Mouse (Mus musculus): ENCODE results near the gene Dab1. TPM values are rescaled to one million over a fixed set of nuclear protein-coding genes. Genes with fewer than 3 reads are reported as not detected.
A peak's percentile ranks its signal among the peaks of the same experiment; 100 is the strongest.

The Dab1 gene
- total RNA-seq, 2 experiments from 2014 or later = not detected

DNA sequence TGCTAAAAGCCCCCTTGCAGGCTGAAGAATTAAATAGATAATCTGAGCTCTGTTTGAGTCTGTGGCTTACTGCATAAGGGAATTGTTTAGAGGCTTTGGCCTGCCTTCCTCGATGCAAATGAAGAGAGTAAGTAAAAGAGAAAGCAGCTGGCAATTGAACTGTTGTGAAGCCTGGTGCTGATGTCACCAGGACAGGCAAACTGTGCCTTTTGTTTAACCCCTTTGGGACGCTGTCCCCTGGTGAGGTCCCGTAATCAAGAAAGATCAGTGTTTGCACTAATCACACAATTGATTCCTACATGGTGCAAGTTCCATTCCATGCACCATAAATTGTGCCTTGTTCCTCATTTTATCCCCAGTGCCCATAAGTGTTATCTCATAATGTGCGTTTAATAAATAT lies 80.6 kb downstream of the Dab1 start:
- no peak for ATAC-seq (replicated peaks; ENCODE audit: poor library complexity)

DNA sequence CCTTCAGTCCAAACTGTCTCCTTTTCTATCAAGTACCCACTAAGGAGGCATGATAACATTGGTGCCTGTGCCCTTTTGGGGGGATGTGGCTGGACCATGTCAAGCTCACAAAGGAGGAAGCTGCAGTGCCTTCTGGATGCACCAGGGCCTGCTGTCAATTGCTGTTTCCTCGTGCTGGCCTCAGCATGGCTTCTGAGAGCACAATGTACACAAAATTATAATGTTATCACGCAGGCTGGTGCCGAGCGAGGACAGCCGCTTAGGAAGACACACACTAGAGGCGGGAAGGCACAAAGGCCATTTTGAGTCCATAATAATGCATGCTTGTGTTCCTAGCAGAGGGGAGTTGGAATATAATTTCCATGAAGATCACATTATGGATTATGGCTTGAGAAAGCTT lies 81.2 kb downstream of the Dab1 start:
- no peak for ATAC-seq (replicated peaks; ENCODE audit: poor library complexity)

DNA sequence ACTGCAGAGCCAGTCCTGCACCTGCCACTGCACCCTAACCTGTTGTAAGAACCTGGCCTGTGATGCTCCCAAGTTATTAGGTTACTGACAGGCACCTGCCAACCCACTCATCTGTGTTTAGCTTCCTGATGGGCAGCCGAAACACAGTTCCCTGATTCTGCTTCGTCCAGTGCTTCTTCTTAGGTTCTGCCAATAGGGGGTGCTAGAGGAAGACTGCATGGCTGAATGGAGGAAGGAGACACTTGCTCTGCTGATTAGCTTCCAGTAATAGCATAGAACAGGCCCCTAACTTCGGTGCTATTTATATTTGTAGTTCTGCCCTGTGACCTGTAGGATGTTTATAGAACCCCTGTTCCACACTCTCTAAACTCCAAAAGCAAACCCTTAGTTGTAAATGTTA lies 83.0 kb downstream of the Dab1 start:
- ATAC-seq (replicated peaks; ENCODE audit: poor library complexity) = peak; percentile 52

DNA sequence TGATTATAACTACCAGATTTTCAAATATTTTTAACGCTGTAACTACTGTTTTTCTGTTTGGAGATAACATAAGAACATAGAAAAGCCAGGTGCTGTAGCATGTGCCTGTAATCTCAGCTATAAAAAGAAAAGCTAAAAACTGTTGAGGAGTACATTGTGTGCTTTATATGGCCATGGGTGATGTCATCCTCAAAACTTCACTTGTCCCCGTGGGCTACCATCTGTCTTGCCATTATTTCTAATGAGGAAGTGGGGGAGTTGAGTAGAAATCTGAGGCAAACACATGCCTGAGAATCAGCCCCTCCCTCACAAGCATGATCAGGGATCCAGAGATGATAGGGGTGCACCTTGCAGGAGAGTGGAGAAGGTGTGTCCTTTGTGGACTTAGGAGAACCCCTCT lies 85.3 kb downstream of the Dab1 start:
- no peak for ATAC-seq (replicated peaks; ENCODE audit: poor library complexity)

DNA sequence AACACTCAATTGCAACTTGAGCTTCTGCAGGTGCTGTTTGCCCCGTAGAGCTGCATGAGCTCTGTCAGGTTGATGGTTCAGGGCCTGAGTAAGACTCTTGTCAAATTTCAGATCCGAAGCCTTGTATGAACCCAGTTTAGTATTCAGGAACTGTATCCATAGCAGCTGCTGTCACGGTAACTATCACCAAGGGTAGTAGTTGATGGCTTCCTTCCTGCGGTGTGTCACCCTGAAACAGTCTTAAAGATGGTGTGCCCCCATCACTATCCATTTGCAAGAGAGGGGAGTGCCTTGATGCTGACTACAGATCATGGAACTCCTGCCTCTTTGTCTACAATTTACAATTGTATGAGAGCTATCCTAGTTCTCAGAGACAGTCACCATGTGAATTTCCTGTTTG lies 87.3 kb downstream of the Dab1 start:
- ATAC-seq (replicated peaks; ENCODE audit: poor library complexity) = peak; percentile 18

DNA sequence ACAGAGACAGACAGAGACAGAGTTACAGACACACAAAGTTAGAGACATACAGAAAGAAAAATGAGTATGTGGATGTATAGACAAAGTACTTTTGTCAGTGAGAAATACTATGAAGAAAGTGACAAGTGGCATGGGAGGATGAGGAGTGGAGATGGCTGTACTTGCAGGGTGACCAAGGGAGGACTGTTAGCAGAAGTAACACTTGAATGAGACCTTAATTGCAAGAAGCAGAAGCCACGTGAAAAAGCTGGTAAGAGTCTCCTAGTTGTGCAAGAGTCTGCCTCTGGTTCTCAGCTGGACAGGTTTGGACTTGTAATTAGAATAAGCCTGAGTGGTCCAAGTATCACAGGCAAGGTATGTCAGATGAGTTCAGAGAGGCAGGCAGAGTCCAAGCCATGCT lies 88.0 kb downstream of the Dab1 start:
- ATAC-seq (replicated peaks; ENCODE audit: poor library complexity) = peak; percentile 56

DNA sequence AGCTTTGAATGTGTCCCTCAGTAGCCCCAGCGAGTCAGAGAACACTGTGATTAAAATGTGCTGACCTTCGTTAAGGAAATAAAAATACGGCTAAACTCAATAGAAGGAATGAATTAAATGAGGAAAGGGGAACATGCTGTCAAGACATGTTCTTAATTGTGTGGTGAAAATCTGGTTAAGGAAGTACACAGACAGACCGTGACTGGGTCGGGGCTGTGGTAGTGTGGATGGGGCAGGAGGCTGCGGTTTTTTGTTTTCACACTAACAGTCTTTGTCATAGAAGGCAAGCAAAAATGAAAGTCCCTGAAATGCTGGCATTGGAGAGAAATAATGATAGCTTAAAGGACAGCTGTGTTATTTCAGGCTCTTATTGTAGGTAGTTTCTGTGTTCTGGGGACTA lies 92.2 kb downstream of the Dab1 start:
- peak; percentile 73 for ATAC-seq (replicated peaks; ENCODE audit: poor library complexity)

DNA sequence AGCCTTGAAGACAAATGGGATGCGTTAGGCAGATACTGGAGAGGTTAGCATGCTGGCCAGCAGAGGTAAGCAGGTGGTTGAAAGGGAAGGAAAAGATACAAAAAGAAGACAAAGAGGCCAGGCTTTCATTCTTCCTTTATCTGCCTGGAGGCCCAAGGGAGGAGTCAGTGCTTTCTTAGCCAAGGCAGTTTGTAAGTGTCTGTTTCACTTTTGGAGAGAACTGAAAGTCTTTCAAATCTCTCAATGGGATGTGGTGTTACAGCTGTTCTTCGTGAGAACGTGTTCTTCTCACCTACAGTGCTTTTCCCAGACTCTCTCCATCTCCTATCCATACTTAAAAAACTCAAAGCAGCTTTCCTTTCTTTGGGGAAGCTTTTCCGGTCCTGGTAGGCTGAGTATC lies 94.8 kb downstream of the Dab1 start:
- ATAC-seq (replicated peaks; ENCODE audit: poor library complexity) = peak; percentile 47; the same call in 1 of the 2 replicates

DNA sequence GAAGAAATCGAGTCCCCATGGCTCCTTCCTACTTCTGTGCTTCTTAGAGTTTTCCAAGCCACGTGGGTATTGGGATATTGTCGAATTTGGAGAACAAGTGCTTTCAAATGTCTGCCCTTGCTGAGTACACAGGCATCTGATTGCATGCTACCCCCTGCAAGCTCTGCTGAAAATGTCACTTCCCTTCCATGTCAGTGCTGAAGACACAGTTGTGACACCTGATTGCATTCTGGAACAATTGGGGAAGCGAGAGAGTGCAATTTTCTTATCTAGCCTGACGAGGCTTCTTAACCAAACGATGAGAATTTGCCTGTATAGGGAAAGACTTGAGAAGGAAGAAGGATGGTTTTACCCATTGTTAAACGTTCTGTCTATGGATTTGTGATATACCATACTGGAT lies 95.8 kb downstream of the Dab1 start:
- ATAC-seq (replicated peaks; ENCODE audit: poor library complexity) = peak; percentile 62

DNA sequence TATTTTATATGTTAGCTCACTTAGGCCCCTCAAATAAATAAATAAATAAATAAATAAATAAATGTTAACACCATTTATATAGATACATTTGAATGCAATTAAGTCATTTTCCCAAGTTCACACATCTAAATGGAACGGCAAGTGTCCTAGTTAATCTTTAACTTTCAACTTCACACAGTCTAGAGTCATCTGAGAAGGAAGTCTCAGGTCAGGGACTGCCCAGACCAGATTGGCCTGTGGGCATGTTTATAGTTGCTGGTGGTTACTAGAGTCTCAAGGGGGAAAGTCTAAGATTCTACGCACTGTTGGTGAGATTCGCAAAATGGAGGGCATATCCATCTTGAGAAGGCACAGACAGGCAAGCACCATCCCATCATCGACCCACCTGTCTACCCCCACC lies 96.4 kb downstream of the Dab1 start:
- no peak for ATAC-seq (replicated peaks; ENCODE audit: poor library complexity)

DNA sequence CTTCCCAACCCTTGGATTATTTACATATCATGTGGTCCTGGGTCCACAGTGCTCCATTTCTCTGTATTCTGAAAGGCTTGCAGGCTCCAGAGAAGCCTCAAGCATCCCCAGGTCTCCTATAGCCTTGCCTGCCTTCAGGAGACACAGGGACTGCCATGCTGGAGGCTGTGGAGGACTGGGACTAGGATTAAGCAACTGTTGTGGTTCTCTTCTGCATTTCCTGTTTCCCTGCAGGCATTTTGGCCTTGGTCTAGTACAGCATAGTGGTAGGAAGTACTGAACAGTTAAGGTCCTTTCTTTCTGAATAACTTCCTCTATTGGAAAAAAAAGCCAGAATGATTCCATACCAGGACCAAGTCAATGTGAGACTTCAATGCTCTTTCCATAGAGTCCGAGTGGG lies 103.6 kb downstream of the Dab1 start:
- peak; percentile 92 for ATAC-seq (replicated peaks; ENCODE audit: poor library complexity)

DNA sequence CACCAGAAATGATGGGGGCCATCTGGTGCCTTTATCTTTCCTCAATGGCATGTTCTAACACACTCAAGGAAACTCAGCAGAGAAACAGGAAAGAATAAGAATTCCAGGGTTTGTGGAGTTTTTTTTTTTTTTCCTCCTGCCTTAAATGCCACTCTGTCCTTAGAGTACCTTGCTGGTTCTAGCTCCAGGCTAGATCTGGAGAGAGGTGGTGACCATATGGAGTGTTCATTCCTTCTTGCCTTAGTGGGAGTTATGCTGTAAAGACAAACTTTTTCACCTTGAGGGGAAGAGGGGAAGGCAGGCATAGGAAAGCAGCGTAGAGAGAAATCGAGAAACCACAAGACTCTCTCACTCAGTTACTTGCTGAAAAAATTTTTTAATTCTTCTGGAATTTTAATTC lies 107.3 kb downstream of the Dab1 start:
- no peak for ATAC-seq (replicated peaks; ENCODE audit: poor library complexity)

DNA sequence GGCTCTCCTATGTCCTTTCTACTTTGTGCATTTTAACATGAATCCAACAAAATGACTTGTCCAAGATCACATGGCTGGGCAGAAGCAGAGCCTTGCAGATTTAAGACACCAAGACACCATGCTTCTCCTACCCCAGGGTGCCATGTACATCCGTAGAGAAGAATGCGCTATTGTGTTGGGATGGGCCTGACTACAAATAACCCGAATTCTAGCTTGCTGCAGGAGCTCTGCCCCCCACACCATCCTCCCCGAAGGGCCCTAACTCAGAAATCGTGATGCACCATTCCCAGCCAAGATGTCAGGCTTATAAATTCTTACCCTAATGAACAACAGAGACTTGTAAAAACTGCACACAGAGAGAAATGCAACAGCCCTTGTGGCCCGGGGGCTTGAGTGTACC lies 118.0 kb downstream of the Dab1 start:
- ATAC-seq (replicated peaks; ENCODE audit: poor library complexity) = no peak

DNA sequence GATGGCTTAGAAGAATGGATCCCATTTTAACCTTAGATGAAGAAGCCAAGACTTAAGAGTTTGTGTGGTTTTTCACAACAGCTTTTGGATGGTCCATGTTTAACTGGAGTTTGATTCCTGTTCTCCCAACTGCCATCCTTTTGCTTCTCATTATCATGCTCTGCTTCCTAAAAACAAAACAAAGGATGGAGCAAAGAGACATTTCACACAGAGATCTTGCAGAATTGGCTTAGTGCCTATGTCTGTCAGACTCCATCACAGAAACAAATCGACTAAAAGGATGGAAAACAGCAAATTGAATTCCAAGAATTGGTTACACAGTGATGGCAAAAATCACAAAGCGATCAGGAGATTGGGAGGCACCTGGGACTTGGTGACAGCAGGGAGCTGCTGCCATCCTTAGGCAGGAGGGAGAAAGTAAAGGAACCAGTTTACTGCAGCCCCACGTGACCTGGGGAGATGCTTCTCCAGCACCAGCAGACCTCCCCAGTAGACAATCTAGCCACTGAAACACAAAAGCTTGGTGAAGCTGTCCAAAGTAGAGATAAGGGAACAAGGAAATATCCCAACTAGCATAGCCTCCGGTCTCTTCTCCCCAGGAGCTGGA lies 132.2 kb downstream of the Dab1 start:
- ATAC-seq (replicated peaks; ENCODE audit: poor library complexity) = no peak

DNA sequence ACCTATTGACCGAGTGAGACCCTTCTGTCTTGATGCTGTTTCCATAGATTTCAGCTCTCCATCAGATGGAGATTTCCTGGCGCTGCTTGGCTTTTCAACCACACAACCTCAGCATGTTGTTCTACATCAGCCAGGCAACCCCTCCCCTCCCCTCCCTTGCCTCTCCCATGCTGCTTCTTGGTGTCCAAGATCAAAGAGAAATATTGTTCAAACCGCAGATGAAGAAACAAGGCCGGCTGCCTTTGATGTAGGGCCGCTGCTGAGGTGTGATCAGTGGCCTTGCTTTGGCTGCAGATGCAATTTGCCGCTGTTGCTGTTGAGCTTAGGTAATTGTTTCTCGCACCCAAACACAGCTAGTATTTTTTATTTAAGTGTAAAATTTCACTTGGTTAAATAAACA lies 135.4 kb downstream of the Dab1 start:
- ATAC-seq (replicated peaks; ENCODE audit: poor library complexity) = no peak

DNA sequence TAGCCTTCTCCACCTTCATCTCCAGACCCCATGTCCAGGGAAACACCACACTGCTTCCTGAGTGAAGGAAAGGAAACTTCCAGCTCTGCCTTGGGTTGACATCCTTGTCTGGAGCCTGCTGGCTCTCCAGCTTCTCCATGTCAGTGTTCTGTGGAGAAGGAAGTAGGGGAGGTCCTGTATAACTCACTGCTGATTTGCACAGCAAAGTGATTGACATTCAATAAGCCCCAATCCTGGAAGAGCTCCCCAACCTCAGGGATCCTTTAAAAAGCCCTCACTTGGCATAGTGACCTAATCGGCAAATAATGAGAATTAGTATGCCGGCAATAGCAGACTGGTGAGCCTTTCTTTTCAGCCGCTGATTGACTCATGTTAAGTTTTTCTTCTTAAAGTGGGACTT lies 138.1 kb downstream of the Dab1 start:
- no peak for ATAC-seq (replicated peaks; ENCODE audit: poor library complexity)

DNA sequence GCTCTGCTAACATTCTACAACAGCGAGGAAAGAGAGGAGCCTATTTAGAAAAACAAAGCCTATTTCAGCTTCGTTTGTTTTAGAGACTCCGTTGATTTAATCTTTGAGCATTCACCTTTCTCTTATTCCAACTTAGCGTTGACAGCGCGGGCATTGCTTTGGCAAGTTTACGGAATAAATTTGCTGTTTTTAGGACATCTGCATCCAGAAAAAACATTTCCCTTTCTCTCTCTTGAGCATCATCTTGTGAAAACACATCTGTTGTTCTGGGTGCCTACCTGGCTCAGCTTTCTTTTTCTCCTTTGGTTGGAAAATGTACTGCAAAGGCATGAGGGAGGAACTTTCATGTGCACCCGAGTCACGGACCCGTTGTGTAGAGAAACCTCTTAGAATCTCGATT lies 143.3 kb downstream of the Dab1 start:
- ATAC-seq (replicated peaks; ENCODE audit: poor library complexity) = no peak

DNA sequence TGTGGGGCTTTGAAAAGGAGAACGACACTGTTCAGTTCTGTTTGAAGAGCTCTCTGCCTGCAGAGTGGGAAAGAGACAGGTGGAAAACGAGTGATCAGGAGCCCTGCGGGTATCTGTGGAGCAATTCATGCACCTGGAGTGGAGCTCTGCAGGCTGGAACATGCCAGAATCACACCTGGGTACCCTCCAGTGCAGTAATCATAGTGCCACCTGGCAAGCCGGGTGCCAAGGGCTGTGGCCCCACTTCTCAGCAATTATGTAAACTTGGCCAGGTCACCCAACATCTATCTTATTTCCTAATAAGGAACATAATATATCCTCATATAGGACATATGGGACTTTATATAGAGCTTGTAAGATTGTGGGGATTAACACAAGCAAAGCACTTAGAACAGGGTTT lies 156.6 kb downstream of the Dab1 start:
- ATAC-seq (replicated peaks; ENCODE audit: poor library complexity) = no peak

DNA sequence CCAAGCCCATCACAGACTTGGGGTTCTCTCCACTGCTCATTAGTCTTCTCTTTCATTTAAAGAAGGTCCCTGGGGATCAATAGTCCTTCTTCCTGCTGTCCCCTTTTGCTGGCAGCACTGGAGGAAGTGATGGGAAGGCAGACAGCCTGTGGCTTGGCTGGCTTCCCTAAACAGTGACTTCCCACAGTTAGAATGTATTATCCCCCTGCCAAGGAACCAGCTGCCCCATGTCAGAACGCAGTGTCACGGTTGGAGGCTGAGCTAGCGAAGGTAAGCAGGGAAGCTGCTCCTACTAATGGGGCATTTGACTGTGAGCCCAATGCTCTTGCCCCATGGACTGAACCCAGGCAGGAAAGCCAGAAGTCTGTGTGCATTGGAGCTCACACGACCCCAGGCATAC lies 162.2 kb downstream of the Dab1 start:
- no peak for ATAC-seq (replicated peaks; ENCODE audit: poor library complexity)

DNA sequence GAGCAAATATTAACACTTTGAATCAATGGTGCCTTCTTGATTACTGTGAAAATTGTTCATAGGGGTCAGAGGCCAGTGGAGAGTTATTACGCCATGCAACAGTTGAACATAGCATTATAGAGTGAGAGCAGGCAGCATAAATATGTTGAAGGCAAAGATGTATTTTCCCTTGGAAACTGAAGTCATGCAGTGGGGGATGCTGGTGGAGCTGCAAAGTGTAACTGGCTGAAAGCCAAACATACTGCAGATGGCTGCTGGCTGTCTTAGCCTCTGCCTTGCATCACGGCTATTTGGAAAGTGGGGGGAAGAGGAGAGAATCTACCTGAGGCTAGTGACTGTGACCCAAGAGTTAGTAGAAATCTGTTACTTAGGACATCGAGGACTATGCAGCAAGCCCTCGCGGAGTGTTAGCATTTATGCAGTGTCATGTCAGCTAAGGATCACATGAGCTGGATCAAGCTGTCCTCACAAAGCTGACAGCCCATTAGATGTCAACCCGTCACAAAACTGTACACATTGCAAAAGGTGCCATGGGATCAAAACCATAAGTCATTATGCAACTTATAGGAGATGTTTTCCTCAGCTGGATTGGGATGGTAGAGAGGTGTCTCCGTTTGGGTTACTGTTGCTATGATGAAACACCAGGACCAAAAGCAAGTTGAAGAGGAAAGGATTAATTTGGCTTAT lies 164.5 kb downstream of the Dab1 start:
- no peak for ATAC-seq (replicated peaks; ENCODE audit: poor library complexity)

DNA sequence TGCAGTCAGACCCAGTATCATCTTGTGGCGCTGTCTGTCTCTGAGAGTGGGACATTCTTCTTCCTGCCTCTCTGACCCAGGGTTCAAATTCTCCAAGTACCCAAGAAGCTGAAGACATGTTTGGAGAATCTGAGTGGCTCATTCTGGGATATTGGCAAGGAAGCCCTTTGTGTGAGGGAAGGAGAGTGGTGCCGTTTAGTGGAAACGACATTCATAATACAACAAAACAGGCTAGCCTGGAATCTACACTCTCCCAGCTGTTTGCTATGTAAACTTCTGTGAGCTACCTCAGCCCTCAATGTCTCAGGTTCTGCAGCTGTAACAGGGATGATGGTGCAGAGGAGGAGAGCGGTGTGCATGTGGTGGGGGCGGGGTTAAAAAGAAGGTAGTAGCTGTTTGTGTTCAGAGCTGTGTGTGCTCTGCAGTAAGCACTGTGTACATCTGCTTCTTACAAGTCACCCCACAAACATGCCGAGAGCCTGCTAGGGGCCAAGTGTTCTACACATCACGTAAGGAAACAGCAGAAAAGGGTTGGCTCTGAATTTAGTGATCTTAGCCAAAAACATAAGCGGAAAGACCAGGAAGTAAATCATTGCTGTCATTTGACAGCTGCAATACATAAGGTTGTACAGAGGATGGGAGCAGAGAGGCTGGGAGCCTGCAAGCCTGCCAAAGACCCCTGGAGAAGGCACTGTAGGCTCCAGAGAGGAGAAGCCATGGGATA lies 174.6 kb downstream of the Dab1 start:
- no peak for ATAC-seq (replicated peaks; ENCODE audit: poor library complexity)

DNA sequence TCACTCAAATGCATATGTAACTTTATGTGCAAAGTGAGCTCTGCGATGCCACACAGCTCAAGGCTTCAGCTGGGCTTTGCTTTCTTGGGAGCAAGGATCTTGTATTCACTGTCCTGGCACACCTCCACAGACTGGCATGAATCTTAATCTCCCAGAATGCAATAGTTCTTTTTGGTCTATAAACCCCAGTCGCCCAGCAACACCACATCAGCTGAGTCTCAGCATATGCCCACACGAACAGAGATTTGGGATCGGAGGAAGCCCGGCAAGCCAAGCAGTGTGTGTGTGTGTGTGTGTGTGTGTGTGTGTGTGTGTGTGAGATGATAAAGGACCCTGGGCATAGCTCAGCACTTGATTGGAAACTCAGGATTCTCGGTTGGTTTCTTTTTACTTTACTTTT lies 177.3 kb downstream of the Dab1 start:
- ATAC-seq (replicated peaks; ENCODE audit: poor library complexity) = no peak
